Mouse (Mus musculus) lung, embryonic 14.5 days (tissue): ENCODE data around the gene Plcd1. TPM values are rescaled to one million over a fixed set of nuclear protein-coding genes. Genes with fewer than 3 reads are reported as not detected.

Source experiments
- ATAC-seq: fragments of 200-750 bp; cut with Nextera tagmentation; 2 replicates; pipeline ENCODE4 v1.8.0; 2017; ENCODE audit warnings: mild to moderate bottlenecking, moderate TSS enrichment, moderate library complexity; ENCODE audit not compliant: insufficient read depth
- DNase-seq: peaks from one replicate; pipeline ENCODE4 v3.0.0-alpha.2; 2015
- H3K27ac ChIP-seq: fragments of 300-500 bp; sonication (generic); 2 replicates; pipeline ENCODE4 v1.5.1; 2014; ENCODE audit warnings: low read depth, mild to moderate bottlenecking, moderate library complexity
- H3K27me3 ChIP-seq: fragments of 300-500 bp; sonication (generic); 2 replicates; pipeline ENCODE4 v1.6.1; 2014; ENCODE audit warnings: low read length, control low read depth; ENCODE audit not compliant: insufficient read depth
- H3K36me3 ChIP-seq: fragments of 300-500 bp; sonication (generic); 2 replicates; pipeline ENCODE4 v1.6.1; 2014; ENCODE audit warnings: control low read depth; ENCODE audit not compliant: insufficient read depth
- H3K4me1 ChIP-seq: fragments of 300-500 bp; sonication (generic); 2 replicates; pipeline ENCODE4 v1.6.1; 2014; ENCODE audit warnings: antibody characterized with exemption, control low read depth; ENCODE audit not compliant: insufficient read depth
- H3K4me2 ChIP-seq: fragments of 300-500 bp; sonication (generic); 2 replicates; pipeline ENCODE4 v1.6.1; 2014; ENCODE audit warnings: mild to moderate bottlenecking
- H3K4me3 ChIP-seq: fragments of 300-500 bp; sonication (generic); 2 replicates; pipeline ENCODE4 v1.5.1; 2014; ENCODE audit warnings: low read depth, low read length
- H3K9ac ChIP-seq: fragments of 300-500 bp; sonication (generic); 2 replicates; pipeline ENCODE4 v1.6.1; 2014
- H3K9me3 ChIP-seq: fragments of 300-500 bp; sonication (generic); 2 replicates; pipeline ENCODE4 v1.6.1; 2016; ENCODE audit warnings: low read depth, low read length, control low read depth
- CTCF ChIP-seq: IDR thresholded peaks from 2 replicates; pipeline ENCODE4 v1.5.1; 2016; ENCODE audit warnings: antibody characterized with exemption, low read depth
- WGBS: fragments of 180-500 bp; shearing (Covaris S2); extraction: QIAGEN DNeasy Blood & Tissue Kit; methylation state at CpG from one replicate; pipeline ENCODE4 v1.1.7; 2014; 5-methylcytosine and 5-hydroxymethylcytosine counted together
- polyA plus RNA-seq: library from polyadenylated mRNA; unstranded; fragments of >200 nt; fragmentation: Nextera tagmentation; extraction: Ambion mirVana; gene quantifications from 2 replicates; pipeline ENCODE4 v1.2.1, GENCODE M21; 2014

The Plcd1 gene
- polyA plus RNA-seq, 1 experiment from 2014 or later, result 14.9 TPM

- Histone ChIP-seq H3K4me3 (peak within 1 kb of the TSS; percentile 61), H3K36me3 (no peaks in the 10 kb centered on the region), H3K9ac (peak within 1 kb of the TSS; percentile 53), H3K27me3 (0 out of 2 replicates have a peak, but pooled peaks cover 4% of the 10 kb centered on the region), H3K4me1 (no peaks in the 10 kb centered on the region), H3K27ac (no peak within 1 kb of the TSS; the same call in 1 of the 2 replicates), H3K4me2 (peak within 1 kb of the TSS; percentile 91), H3K9me3 (no peaks in the 10 kb centered on the region)
- ATAC-seq (peak; percentile 92), DNase-seq (peak; percentile 95)
- peak; percentile 44 for TF ChIP-seq CTCF
- WGBS, result 2% methylated on average over 44 of the region's 44 CpGs
Measured at GRCm38 (mm10) chr9:119101992-119102782, 8.9 kb upstream of the Plcd1 start, which contains the start of gene Dlec1. Gene Dlec1 (plus strand): TSS chr9:119102478.

GRCm38 (mm10) chr9:119100177-119100898 lies 7.0 kb upstream of the Plcd1 start:
- ATAC-seq, result no peak
- no peak overlapping the region for H3K4me2 ChIP-seq
- peak; percentile 48 for DNase-seq

GRCm38 (mm10) chr9:119094462-119095109 lies 1.3 kb upstream of the Plcd1 start:
- no peak overlapping the region for H3K27ac ChIP-seq
- H3K9me3 ChIP-seq, result no peaks in the 10 kb centered on the region
- 60% methylated on average over 13 of the region's 13 CpGs for WGBS
- no peak overlapping the region for H3K9ac ChIP-seq
- H3K27me3 ChIP-seq, result peaks cover 16% of the 10 kb centered on the region; the same call in 1 of the 2 replicates
- no peak overlapping the region for H3K4me3 ChIP-seq
- H3K36me3 ChIP-seq, result no peaks in the 10 kb centered on the region
- TF ChIP-seq CTCF, result no peak
- ATAC-seq (no peak), DNase-seq (no peak)
- no peak overlapping the region for H3K4me2 ChIP-seq
- H3K4me1 ChIP-seq, result peaks cover 14% of the 10 kb centered on the region

More at GRCm38 (mm10) chr9:119100177-119100898, 7.0 kb upstream of the Plcd1 start:
- Histone ChIP-seq H3K36me3 (no peaks in the 10 kb centered on the region), H3K9ac (no peak overlapping the region), H3K9me3 (no peaks in the 10 kb centered on the region), H3K27me3 (0 out of 2 replicates have a peak, but pooled peaks cover 4% of the 10 kb centered on the region), H3K27ac (no peak overlapping the region), H3K4me3 (no peak overlapping the region), H3K4me1 (no peaks in the 10 kb centered on the region)
- WGBS, result 8% methylated on average over 15 of the region's 15 CpGs
- peak; percentile 25 for TF ChIP-seq CTCF

DNA sequence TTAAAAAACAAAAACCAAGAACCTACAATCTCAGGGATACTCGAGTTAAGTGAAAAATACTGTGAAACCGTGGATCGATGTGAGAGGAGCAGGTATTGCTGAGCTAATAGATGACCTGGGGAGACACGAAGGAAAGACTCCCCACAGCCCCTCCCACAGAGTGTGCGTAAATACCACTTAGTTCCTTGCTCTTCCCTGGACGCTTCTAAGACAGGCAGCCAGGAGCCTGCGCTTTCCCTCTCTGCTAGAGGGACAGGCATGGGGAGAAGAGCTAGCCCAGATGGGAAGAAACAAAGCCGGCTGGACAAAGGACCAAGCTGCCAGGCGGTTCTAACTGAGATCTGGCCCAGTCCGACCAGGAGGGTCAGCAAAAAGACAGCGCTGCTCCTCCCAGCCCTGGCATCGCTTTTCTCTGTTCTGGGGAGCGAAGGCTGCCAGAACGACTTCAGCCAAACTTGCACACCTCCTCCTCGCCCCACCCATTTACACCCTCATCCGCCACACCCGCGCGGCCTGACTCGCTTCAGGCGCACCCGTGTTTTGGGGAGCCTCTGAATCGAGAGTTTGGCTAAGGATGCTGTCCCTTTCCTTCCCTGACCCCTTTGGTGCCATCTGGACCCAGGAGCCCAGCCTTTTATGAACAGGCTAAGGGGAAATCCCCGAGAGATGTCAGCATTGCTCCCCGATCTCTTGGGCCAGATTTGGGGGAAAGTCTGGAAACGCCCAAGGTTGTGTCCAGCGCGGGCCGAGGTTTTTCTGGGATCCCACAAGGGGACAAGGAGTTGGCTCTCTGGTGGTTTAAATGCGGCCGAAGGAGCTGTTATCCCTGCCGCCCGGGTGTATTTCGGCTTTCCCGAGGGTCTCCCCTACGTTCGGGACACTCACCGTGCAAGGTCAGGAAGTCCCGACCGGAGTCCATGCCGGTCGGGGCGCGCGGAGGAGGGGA lies 556 bp downstream of the Plcd1 start:
- peaks cover 17% of the 10 kb centered on the region for H3K4me1 ChIP-seq
- H3K4me3 ChIP-seq, result peak overlapping the region; percentile 56
- peaks cover 16% of the 10 kb centered on the region; the same call in 1 of the 2 replicates for H3K27me3 ChIP-seq
- WGBS, result 2% methylated on average over 45 of the region's 45 CpGs
- DNase-seq (peak; percentile 41), ATAC-seq (no peak)
- TF ChIP-seq CTCF, result no peak
- H3K4me2 ChIP-seq, result peak overlapping the region; percentile 93
- no peaks in the 10 kb centered on the region for H3K36me3 ChIP-seq
- H3K27ac ChIP-seq, result no peak overlapping the region
- H3K9me3 ChIP-seq, result no peaks in the 10 kb centered on the region
- H3K9ac ChIP-seq, result peak overlapping the region; percentile 66

GRCm38 (mm10) chr9:119091581-119092310 lies 1.6 kb downstream of the Plcd1 start:
- Histone ChIP-seq H3K27ac (no peak overlapping the region), H3K27me3 (peaks cover 16% of the 10 kb centered on the region; the same call in 1 of the 2 replicates), H3K4me2 (peak overlapping the region; percentile 93), H3K4me1 (peaks cover 20% of the 10 kb centered on the region), H3K36me3 (no peaks in the 10 kb centered on the region), H3K9ac (no peak overlapping the region), H3K9me3 (no peaks in the 10 kb centered on the region), H3K4me3 (peak overlapping the region; percentile 56; the same call in 1 of the 2 replicates)
- TF ChIP-seq CTCF, result no peak
- DNase-seq (no peak), ATAC-seq (no peak)
- 57% methylated on average over 12 of the region's 12 CpGs for WGBS
